Mouse (Mus musculus): ENCODE data around the gene Ppp6r2. TPM values are rescaled to one million over a fixed set of nuclear protein-coding genes. Genes with fewer than 3 reads are reported as not detected.

The Ppp6r2 gene
- polyA plus RNA-seq, 1 experiment, result 18.4 TPM

DNA sequence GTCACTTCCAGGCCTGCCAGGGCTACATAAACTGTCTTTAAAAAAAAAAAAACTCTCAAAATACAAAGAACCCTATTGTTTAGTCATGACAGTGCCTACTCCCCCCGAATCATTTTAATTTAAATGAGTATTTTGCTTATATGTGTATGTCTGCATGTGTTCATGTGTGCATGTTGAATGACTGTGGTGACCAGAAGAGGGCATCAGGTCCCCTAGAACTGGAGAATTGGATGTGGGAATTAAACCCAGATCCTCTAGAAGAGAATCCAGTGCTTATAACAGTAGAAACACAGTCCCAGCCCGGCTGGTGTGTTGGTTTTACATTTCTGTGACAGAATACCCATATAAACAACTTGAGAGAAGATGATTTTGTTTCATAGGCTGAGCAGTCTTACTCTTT is 29.7 kb downstream of the Ppp6r2 start:
- no peaks in the 10 kb centered on the region for H3K79me2 ChIP-seq (ENCODE audit: control insufficient read depth, insufficient read depth)
- no peak overlapping the region for H3K4me3 ChIP-seq (ENCODE audit: insufficient read depth, poor library complexity, severe bottlenecking)
- H3K27me3 ChIP-seq (ENCODE audit: control insufficient read depth, insufficient read depth, insufficient read length), result no peaks in the 10 kb centered on the region
- H3ac ChIP-seq (ENCODE audit: control insufficient read depth, insufficient read length, low read depth), result no peak overlapping the region
- no peaks in the 10 kb centered on the region for H3K79me3 ChIP-seq (ENCODE audit: low read depth)
- H3K36me3 ChIP-seq (ENCODE audit: control insufficient read depth, insufficient read depth), result no peaks in the 10 kb centered on the region
- TF ChIP-seq MYOD1 (IDR thresholded peaks at IDR 0.05; ENCODE audit: control insufficient read depth, insufficient read length, low read depth), result no peak
- no peak for TF ChIP-seq FOSL1 (IDR thresholded peaks at IDR 0.05; ENCODE audit: insufficient read depth, low read length, poor library complexity, severe bottlenecking)
- TF ChIP-seq USF1 (IDR thresholded peaks at IDR 0.05; ENCODE audit: low read depth), result no peak
- TF ChIP-seq MYOG (IDR thresholded peaks at IDR 0.05; ENCODE audit: control insufficient read depth, extremely low read depth, insufficient read length), result no peak
- no peak for TF ChIP-seq CEBPB (IDR thresholded peaks at IDR 0.05; ENCODE audit: low read depth)
- TF ChIP-seq MAX (IDR thresholded peaks at IDR 0.05), result no peak
- no peak for TF ChIP-seq CTCF (IDR thresholded peaks at IDR 0.05; ENCODE audit: control insufficient read depth, insufficient read depth, insufficient read length)

GRCm38 (mm10) chr15:89249063-89249462 is 37.7 kb downstream of the Ppp6r2 start:
- no peak overlapping the region for H3ac ChIP-seq (ENCODE audit: control insufficient read depth, insufficient read length, low read depth)
- H3K79me3 ChIP-seq (ENCODE audit: low read depth), result no peaks in the 10 kb centered on the region
- H3K79me2 ChIP-seq (ENCODE audit: control insufficient read depth, insufficient read depth), result no peaks in the 10 kb centered on the region
- H3K27me3 ChIP-seq (ENCODE audit: control insufficient read depth, insufficient read depth, insufficient read length), result no peaks in the 10 kb centered on the region
- H3K4me3 ChIP-seq (ENCODE audit: insufficient read depth, poor library complexity, severe bottlenecking), result no peak overlapping the region
- TF ChIP-seq CTCF (IDR thresholded peaks at IDR 0.05; ENCODE audit: control insufficient read depth, insufficient read depth, insufficient read length) (no peak), MYOD1 (IDR thresholded peaks at IDR 0.05; ENCODE audit: control insufficient read depth, insufficient read length, low read depth) (no peak), FOSL1 (IDR thresholded peaks at IDR 0.05; ENCODE audit: insufficient read depth, low read length, poor library complexity, severe bottlenecking) (no peak)
- no peaks in the 10 kb centered on the region for H3K36me3 ChIP-seq (ENCODE audit: control insufficient read depth, insufficient read depth)

GRCm38 (mm10) chr15:89255330-89255729 is 44.0 kb downstream of the Ppp6r2 start:
- Histone ChIP-seq H3K4me3 (ENCODE audit: insufficient read depth, poor library complexity, severe bottlenecking) (no peak overlapping the region), H3K79me2 (ENCODE audit: control insufficient read depth, insufficient read depth) (no peaks in the 10 kb centered on the region), H3K27me3 (ENCODE audit: control insufficient read depth, insufficient read depth, insufficient read length) (no peaks in the 10 kb centered on the region)

GRCm38 (mm10) chr15:89258997-89259396 is 47.6 kb downstream of the Ppp6r2 start:
- Histone ChIP-seq H3K4me3 (ENCODE audit: insufficient read depth, poor library complexity, severe bottlenecking) (no peak overlapping the region), H3K36me3 (ENCODE audit: control insufficient read depth, insufficient read depth) (peaks cover 3% of the 10 kb centered on the region)

More at GRCm38 (mm10) chr15:89255330-89255729, 44.0 kb downstream of the Ppp6r2 start:
- Histone ChIP-seq H3K79me3 (ENCODE audit: low read depth) (no peaks in the 10 kb centered on the region), H3ac (ENCODE audit: control insufficient read depth, insufficient read length, low read depth) (no peak overlapping the region), H3K36me3 (ENCODE audit: control insufficient read depth, insufficient read depth) (no peaks in the 10 kb centered on the region)
- no peak for TF ChIP-seq MAX (IDR thresholded peaks at IDR 0.05)
- TF ChIP-seq CTCF (IDR thresholded peaks at IDR 0.05; ENCODE audit: control insufficient read depth, insufficient read depth, insufficient read length), result no peak
- TF ChIP-seq MYOD1 (IDR thresholded peaks at IDR 0.05; ENCODE audit: control insufficient read depth, insufficient read length, low read depth), result no peak
- TF ChIP-seq CEBPB (IDR thresholded peaks at IDR 0.05; ENCODE audit: low read depth), result no peak
- no peak for TF ChIP-seq MYOG (IDR thresholded peaks at IDR 0.05; ENCODE audit: control insufficient read depth, extremely low read depth, insufficient read length)
- no peak for TF ChIP-seq USF1 (IDR thresholded peaks at IDR 0.05; ENCODE audit: low read depth)
- TF ChIP-seq FOSL1 (IDR thresholded peaks at IDR 0.05; ENCODE audit: insufficient read depth, low read length, poor library complexity, severe bottlenecking), result no peak

DNA sequence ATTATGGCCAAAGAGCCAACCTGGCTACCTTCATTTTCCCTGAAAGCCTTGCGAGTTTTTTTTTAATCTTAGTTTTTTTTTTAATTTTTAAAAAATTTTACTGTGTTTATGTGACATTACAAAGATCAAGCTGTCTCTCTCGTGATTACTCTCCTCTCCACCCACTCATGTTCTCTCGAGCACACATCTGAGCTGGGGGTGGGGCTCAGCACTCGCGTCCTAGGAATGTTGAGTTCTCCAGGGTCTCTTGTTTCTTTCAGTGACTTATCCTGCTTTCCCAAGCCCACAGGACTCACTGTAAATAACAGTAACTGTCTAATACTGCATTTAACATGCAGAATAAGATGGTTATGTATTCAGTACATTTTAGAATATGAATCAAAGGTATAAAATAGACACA is 53.1 kb downstream of the Ppp6r2 start:
- no peaks in the 10 kb centered on the region for H3K79me3 ChIP-seq (ENCODE audit: low read depth)
- H3K79me2 ChIP-seq (ENCODE audit: control insufficient read depth, insufficient read depth), result no peaks in the 10 kb centered on the region
- H3K4me3 ChIP-seq (ENCODE audit: insufficient read depth, poor library complexity, severe bottlenecking), result no peak overlapping the region
- H3ac ChIP-seq (ENCODE audit: control insufficient read depth, insufficient read length, low read depth), result no peak overlapping the region
- TF ChIP-seq MYOG (IDR thresholded peaks at IDR 0.05; ENCODE audit: control insufficient read depth, extremely low read depth, insufficient read length) (no peak), FOSL1 (IDR thresholded peaks at IDR 0.05; ENCODE audit: insufficient read depth, low read length, poor library complexity, severe bottlenecking) (no peak), CTCF (IDR thresholded peaks at IDR 0.05; ENCODE audit: control insufficient read depth, insufficient read depth, insufficient read length) (no peak), MAX (IDR thresholded peaks at IDR 0.05) (no peak), CEBPB (IDR thresholded peaks at IDR 0.05; ENCODE audit: low read depth) (no peak), MYOD1 (IDR thresholded peaks at IDR 0.05; ENCODE audit: control insufficient read depth, insufficient read length, low read depth) (no peak), USF1 (IDR thresholded peaks at IDR 0.05; ENCODE audit: low read depth) (no peak)
- H3K27me3 ChIP-seq (ENCODE audit: control insufficient read depth, insufficient read depth, insufficient read length), result no peaks in the 10 kb centered on the region
- peaks cover 3% of the 10 kb centered on the region for H3K36me3 ChIP-seq (ENCODE audit: control insufficient read depth, insufficient read depth)

More at GRCm38 (mm10) chr15:89258997-89259396, 47.6 kb downstream of the Ppp6r2 start:
- Histone ChIP-seq H3ac (ENCODE audit: control insufficient read depth, insufficient read length, low read depth) (no peak overlapping the region), H3K79me2 (ENCODE audit: control insufficient read depth, insufficient read depth) (no peaks in the 10 kb centered on the region), H3K79me3 (ENCODE audit: low read depth) (no peaks in the 10 kb centered on the region), H3K27me3 (ENCODE audit: control insufficient read depth, insufficient read depth, insufficient read length) (no peaks in the 10 kb centered on the region)
- no peak for TF ChIP-seq CTCF (IDR thresholded peaks at IDR 0.05; ENCODE audit: control insufficient read depth, insufficient read depth, insufficient read length)
- TF ChIP-seq CEBPB (IDR thresholded peaks at IDR 0.05; ENCODE audit: low read depth), result no peak
- TF ChIP-seq MYOD1 (IDR thresholded peaks at IDR 0.05; ENCODE audit: control insufficient read depth, insufficient read length, low read depth), result no peak
- no peak for TF ChIP-seq MAX (IDR thresholded peaks at IDR 0.05)
- no peak for TF ChIP-seq MYOG (IDR thresholded peaks at IDR 0.05; ENCODE audit: control insufficient read depth, extremely low read depth, insufficient read length)
- no peak for TF ChIP-seq USF1 (IDR thresholded peaks at IDR 0.05; ENCODE audit: low read depth)
- TF ChIP-seq FOSL1 (IDR thresholded peaks at IDR 0.05; ENCODE audit: insufficient read depth, low read length, poor library complexity, severe bottlenecking), result no peak

DNA sequence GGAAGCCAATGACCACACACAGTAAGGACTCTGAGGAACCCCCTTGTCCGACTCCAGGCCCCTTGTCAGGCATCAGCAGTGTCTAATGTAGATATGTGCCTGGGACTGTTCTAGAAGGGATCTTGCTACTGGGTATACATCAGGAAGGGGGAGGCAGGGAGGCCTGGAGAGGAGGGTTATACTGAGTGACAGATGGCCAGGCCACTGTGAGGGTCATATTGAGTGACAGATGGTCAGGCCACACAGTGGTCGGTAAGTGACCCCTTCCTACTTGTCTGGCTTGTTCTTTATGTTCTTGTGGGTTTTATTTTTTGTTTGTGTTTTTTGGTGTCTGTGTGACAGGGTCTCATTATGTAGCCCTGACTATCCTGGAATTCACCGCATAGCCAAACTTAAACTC is 64.1 kb downstream of the Ppp6r2 start:
- H3K4me3 ChIP-seq (ENCODE audit: insufficient read depth, poor library complexity, severe bottlenecking), result no peak overlapping the region
- no peaks in the 10 kb centered on the region for H3K27me3 ChIP-seq (ENCODE audit: control insufficient read depth, insufficient read depth, insufficient read length)
- no peaks in the 10 kb centered on the region for H3K79me3 ChIP-seq (ENCODE audit: low read depth)
- no peaks in the 10 kb centered on the region for H3K79me2 ChIP-seq (ENCODE audit: control insufficient read depth, insufficient read depth)
- TF ChIP-seq CEBPB (IDR thresholded peaks at IDR 0.05; ENCODE audit: low read depth), result no peak
- no peak for TF ChIP-seq MAX (IDR thresholded peaks at IDR 0.05)
- TF ChIP-seq MYOD1 (IDR thresholded peaks at IDR 0.05; ENCODE audit: control insufficient read depth, insufficient read length, low read depth), result no peak
- TF ChIP-seq MYOG (IDR thresholded peaks at IDR 0.05; ENCODE audit: control insufficient read depth, extremely low read depth, insufficient read length), result no peak
- no peaks in the 10 kb centered on the region for H3K36me3 ChIP-seq (ENCODE audit: control insufficient read depth, insufficient read depth)
- H3ac ChIP-seq (ENCODE audit: control insufficient read depth, insufficient read length, low read depth), result no peak overlapping the region

Measured in C2C12 (cell line).